Mouse (Mus musculus) brain, embryonic 14.5 days (tissue): Measurements from ENCODE around the gene Gm20422. TPM values are rescaled to one million over a fixed set of nuclear protein-coding genes. Genes with fewer than 3 reads are reported as not detected.
"Not testable (repeated sequence)": the region's sequence is repeated elsewhere in the genome, so short reads cannot be mapped to it uniquely, and the experiment has no call there.

Experiments
- DNase-seq: peaks from one replicate; pipeline ENCODE4 v3.0.0-alpha.2; 2011; ENCODE audit warnings: low read depth
- CTCF ChIP-seq: fragments of 200-500 bp; IDR thresholded peaks from 2 replicates; pipeline ENCODE4 v1.5.1; 2012; ENCODE audit warnings: inconsistent platforms, mild to moderate bottlenecking, moderate library complexity, borderline replicate concordance; ENCODE audit not compliant: insufficient read depth, insufficient read length; ENCODE audit errors: extremely low read depth
- POLR2A ChIP-seq: fragments of 200-500 bp; IDR thresholded peaks from 2 replicates; pipeline ENCODE4 v1.6.1; 2012; ENCODE audit warnings: mild to moderate bottlenecking, inconsistent platforms, borderline replicate concordance; ENCODE audit not compliant: poor library complexity, insufficient read depth, insufficient read length, severe bottlenecking; ENCODE audit errors: extremely low read depth
- polyA plus RNA-seq: library from polyadenylated mRNA; depleted of rRNA; stranded (reverse); fragments of >200 nt; gene quantifications from 2 replicates; pipeline ENCODE4 v1.2.3, GENCODE M21; 2012; rRNA removed

The Gm20422 gene
- polyA plus RNA-seq, 1 experiment = 1.4 TPM

GRCm38 (mm10) chr8:69758316-69758715 is 16.4 kb downstream of the Gm20422 start:
- no peak for DNase-seq
- TF ChIP-seq CTCF (no peak), POLR2A (no peak)

- TF ChIP-seq POLR2A = no peak
- no peak for TF ChIP-seq CTCF
- DNase-seq = no peak
Measured at GRCm38 (mm10) chr8:69752437-69752836, 22.2 kb downstream of the Gm20422 start.

GRCm38 (mm10) chr8:69749544-69750454 is 24.9 kb downstream of the Gm20422 start, which contains the start of gene Zfp963:
Zfp963 (minus strand) TSS chr8:69749970.
- peak; percentile 98 for DNase-seq
- peak; percentile 99 for TF ChIP-seq POLR2A
- no peak for TF ChIP-seq CTCF

- no peak for TF ChIP-seq CTCF
- no peak for TF ChIP-seq POLR2A
- no peak for DNase-seq
Measured at GRCm38 (mm10) chr8:69741231-69741630, 33.5 kb downstream of the Gm20422 start.

- no peak for DNase-seq
- TF ChIP-seq POLR2A = no peak
- no peak for TF ChIP-seq CTCF
Measured at GRCm38 (mm10) chr8:69740763-69741162, 33.9 kb downstream of the Gm20422 start.

- no peak for DNase-seq
- no peak for TF ChIP-seq POLR2A
- no peak for TF ChIP-seq CTCF
Measured at GRCm38 (mm10) chr8:69735495-69735894, 39.2 kb downstream of the Gm20422 start.

GRCm38 (mm10) chr8:69717232-69717580 is 57.5 kb downstream of the Gm20422 start:
- no peak for TF ChIP-seq CTCF
- TF ChIP-seq POLR2A = no peak
- no peak for DNase-seq

DNA sequence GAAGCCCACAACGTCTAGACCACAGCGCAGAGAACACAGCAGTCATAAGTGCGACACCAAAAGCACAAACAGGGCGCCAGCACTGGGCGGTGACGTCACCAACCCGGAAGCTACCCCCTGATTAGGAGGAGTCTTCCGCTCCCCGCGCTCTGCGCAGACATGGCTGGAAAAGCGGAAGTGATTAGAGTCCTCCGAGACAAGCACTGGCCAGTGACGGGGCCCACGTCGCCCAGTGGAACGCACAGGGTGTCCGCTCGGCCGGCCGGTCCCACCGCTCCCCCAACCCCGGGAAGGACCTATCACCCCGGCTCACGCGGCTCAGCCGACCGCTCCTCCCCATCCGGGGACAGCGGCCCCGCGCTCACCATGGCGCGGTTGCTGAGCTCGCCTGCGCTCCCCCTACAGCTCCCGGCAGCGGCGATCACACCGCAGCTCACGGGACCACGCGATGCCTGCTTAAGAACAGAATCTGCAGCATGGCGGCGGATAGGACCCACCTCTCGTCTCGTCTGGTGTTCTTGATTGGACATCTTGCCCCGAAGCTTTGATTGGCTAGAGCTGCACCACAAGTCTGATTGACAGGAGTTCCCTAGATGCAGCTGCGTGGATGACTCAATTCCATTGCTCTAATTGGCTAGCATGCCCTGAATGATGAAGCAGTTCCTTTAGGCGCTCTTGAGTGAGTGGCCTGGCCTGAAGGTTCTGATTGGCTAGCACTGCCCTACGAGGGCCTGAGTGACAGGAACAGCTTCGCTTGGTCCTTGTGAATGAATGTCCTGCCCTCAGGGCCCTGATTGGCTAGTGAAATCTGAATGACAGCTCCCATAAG is 58.1 kb downstream of the Gm20422 start:
- DNase-seq = peak; percentile 100
- peak; percentile 92 for TF ChIP-seq POLR2A
- TF ChIP-seq CTCF = no peak

DNA sequence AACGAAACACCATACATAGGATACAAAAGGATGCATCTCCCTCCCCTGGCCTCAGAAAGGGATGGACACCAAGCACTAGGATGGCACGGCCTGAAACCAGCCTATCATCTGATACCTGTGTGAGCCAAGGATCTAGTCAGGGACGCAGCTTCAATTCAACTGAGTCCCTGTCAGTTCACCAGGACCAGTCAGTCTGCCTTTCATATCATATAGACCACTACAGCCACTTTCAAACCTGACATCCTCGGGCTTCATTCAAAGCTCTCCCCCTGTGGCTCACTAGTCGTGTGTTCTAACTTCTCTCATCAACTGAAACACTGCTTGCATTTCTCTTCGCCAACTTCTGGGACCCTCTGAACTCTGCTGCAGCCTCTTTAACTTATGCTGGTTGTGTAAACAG is 59.3 kb downstream of the Gm20422 start:
- TF ChIP-seq POLR2A (no peak), CTCF (no peak)
- DNase-seq = no peak

DNA sequence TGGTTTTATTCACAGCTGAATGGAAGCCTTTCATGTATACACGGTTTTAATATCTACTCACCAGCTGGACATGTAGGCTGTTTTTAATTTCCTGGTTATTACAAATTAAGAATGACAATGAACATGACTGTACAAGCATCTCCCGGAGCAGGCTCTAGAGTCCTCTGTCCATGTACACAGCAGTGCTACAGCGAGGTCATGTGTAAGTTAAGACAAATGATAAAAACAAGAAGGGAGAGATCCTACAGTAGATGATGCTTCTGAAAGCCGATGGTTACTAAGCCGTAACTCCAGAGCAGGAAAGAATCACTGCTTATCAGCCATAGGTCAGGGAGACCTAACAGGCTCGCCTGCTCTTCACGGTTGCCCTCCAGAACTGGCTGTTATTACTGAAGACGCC is 61.2 kb downstream of the Gm20422 start:
- TF ChIP-seq POLR2A = no peak
- TF ChIP-seq CTCF = no peak
- DNase-seq = no peak

DNA sequence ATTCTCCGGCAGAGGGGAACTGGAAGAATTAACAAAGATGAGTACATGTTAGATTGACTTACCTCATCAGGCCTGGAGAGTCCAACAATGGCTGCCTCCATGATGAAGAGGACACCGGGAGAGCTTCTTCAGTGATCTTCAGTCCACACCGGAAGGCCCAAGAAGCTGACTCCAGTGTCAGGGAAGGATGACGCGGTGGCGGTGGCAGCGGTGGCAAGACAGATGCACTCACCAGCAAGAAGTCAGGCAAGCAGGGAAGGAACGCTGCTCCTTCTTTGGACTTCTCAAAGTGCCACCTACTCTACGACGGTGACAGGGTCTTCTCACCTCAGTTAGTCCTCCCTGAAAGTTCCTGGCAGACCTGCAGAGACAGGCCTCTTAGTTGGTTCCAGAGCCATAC is 64.1 kb downstream of the Gm20422 start, which contains the start of gene Zfp869:
Gene Zfp869 (minus strand): TSS at position 101 of the 400 bp plus-strand sequence.
- DNase-seq = not testable (repeated sequence)

DNA sequence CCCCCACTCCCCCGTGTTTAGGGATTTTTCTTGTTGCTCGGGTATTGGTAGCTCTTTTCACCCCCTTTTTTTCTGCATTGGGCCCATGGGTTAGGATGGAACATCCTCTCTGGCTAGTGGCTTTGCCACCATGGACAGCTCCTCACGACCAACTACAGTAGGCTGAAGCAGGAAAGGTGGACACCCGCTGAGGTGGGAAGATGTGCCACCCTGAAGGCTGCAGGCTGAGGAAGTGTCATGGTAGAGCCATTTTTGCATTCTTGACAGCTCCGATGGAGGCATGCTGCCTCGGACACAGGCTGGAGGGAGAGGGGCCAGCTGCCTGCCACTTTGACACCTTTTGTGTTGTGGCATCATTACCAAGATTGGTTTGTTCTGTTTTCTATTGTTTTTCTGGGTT is 72.9 kb downstream of the Gm20422 start:
- TF ChIP-seq POLR2A (no peak), CTCF (no peak)
- no peak for DNase-seq

Other genes with a start within 250 kb of the Gm20422 start
- 21.5 and 23.7 TPM in 2 replicates for gene Zfp868, start 149.3 kb downstream of the Gm20422 start, polyA plus RNA-seq
- 2.3 and 2.9 TPM in 2 replicates for gene Zfp964, start 120.4 kb downstream of the Gm20422 start, polyA plus RNA-seq
- gene Zfp869, start 64.2 kb downstream of the Gm20422 start, polyA plus RNA-seq = 13.5 and 14.3 TPM in 2 replicates
- 9.4 and 9.6 TPM in 2 replicates for gene Zfp963, start 24.9 kb downstream of the Gm20422 start, polyA plus RNA-seq
- gene Atp13a1, start 16.3 kb upstream of the Gm20422 start, polyA plus RNA-seq = 85.0 and 112 TPM in 2 replicates
- 31.2 and 44.6 TPM in 2 replicates for gene Zfp866, start 16.3 kb upstream of the Gm20422 start, polyA plus RNA-seq
- 72.5 and 80.2 TPM in 2 replicates for gene Gmip, start 33.8 kb upstream of the Gm20422 start, polyA plus RNA-seq
- gene Lpar2, start 47.5 kb upstream of the Gm20422 start, polyA plus RNA-seq = 7.2 and 8.0 TPM in 2 replicates
- 38.6 and 43.6 TPM in 2 replicates for gene Pbx4, start 57.6 kb upstream of the Gm20422 start, polyA plus RNA-seq
- gene Cilp2, start 112.8 kb upstream of the Gm20422 start, polyA plus RNA-seq = 5.0 and 5.6 TPM in 2 replicates
- gene Tssk6, start 127.3 kb upstream of the Gm20422 start, polyA plus RNA-seq = 0.37 and 0.53 TPM in 2 replicates
- 84.2 and 106 TPM in 2 replicates for gene Ndufa13, start 127.7 kb upstream of the Gm20422 start, polyA plus RNA-seq
- gene Yjefn3, start 127.8 kb upstream of the Gm20422 start, polyA plus RNA-seq = 12.6 and 13.0 TPM in 2 replicates
- 33.6 and 41.2 TPM in 2 replicates for gene Gatad2a, start 221.5 kb upstream of the Gm20422 start, polyA plus RNA-seq